In the genomic region with DNA sequence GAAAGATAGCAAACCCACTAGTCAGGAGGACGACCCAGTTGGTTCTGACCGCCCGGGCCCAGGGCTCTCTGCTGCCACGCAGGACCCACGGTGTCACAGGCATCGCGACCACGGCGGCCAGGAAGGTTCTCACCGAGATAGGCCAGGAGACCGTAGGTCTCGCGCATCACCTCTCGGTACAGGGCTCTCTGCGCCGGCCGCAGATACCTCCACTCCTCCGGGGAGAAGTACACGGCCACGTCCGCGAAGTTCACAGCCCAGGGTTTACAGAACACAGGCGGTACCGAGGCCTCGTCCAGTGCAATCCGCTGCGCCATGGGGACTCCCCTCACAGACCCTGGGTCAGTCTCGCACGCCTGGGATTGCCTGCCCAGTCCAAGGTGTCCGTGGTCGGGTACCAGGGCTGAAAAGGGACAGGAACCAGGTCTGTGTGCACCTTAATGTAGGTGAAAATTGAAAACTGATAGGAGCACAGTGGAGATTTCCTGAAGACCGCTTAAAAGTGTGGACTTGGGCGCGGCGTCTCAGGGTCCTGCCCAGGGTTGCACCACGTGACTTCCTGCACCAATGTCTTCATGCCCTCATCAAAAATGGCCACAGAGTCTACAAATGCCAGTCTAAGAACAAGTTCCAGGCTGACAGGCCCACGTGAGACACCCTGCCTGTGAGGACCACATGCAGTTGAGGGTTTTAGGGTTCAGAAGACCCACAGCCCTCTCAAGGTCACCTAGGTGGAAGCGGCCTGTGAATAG, we compare ENCODE assay signal across 8 mouse cellular contexts. TPM values are rescaled to one million over a fixed set of nuclear protein-coding genes. Genes with fewer than 3 reads are reported as not detected.
DNase-seq lines count a peak whose midpoint lies in the region; ATAC-seq lines count a peak whose summit lies in the region.

A gene (minus strand): TSS at position 526 of the 752 bp plus-strand sequence.

- no peaks in the 10 kb centered on the region for H3K27me3 ChIP-seq in intestine, embryonic 16.5 days (replicated peaks; ENCODE audit: control insufficient read depth, insufficient read depth, low read length)

- intact Hi-C loops in gastrocnemius, postnatal 36 days (cut with DNase I): no loop called here
- intact Hi-C loops in left cerebral cortex, postnatal 25 days (cut with DNase I): no loop called here

- peak; percentile 88 for ATAC-seq in intestine, embryonic 16.5 days

- WGBS in intestine, embryonic 16.5 days: 8% methylated on average over 38 of the region's 38 CpGs

- peak within 1 kb of the TSS; percentile 78 for H3K9ac ChIP-seq in intestine, embryonic 16.5 days (ENCODE audit: low read depth, low read length)

- H3K36me3 ChIP-seq in intestine, embryonic 16.5 days (ENCODE audit: control insufficient read depth, insufficient read depth, low read length): peaks cover 18% of the 10 kb centered on the region

- no peaks in the 10 kb centered on the region for H3K4me1 ChIP-seq in intestine, embryonic 16.5 days (ENCODE audit: control insufficient read depth, insufficient read depth, low read length)

- H3K27ac ChIP-seq in intestine, embryonic 16.5 days (ENCODE audit: low read length): 0 out of 2 replicates have a peak within 1 kb of the TSS, but pooled peaks have one; percentile 63

- H3K4me3 ChIP-seq in intestine, embryonic 16.5 days (ENCODE audit: low read length): peak within 1 kb of the TSS; percentile 66

- peak within 1 kb of the TSS; percentile 73 for H3K4me2 ChIP-seq in intestine, embryonic 16.5 days (ENCODE audit: low read depth, low read length)

- peak; percentile 91 for DNase-seq in adrenal gland, postnatal 10 days
- peak; percentile 82 for DNase-seq in embryo, embryonic 9.5 days (ENCODE audit: extremely low spot score)
- DNase-seq in gastrocnemius, postnatal 36 days: peak; percentile 71 to 90
- peak; percentile 94 to 95 for DNase-seq in left cerebral cortex, postnatal 25 days (ENCODE audit: low spot score in 2 of 2)
- DNase-seq in mesoderm, embryonic 11.5 days (ENCODE audit: low read depth, low spot score): peak; percentile 86
- DNase-seq in right cerebral cortex, postnatal 25 days: peak; percentile 84
- DNase-seq in yolk sac, embryonic 10.5 days (ENCODE audit: low spot score): peak; percentile 86

- H3K9me3 ChIP-seq in intestine, embryonic 16.5 days (ENCODE audit: control insufficient read depth, low read length): no peaks in the 10 kb centered on the region

RNA-seq across cellular contexts. Expression of the gene that starts here (rescaled TPM):
- 1 to 10 TPM; 4.1 to 4.4 TPM for total RNA-seq in adrenal gland, postnatal 10 days (2021)
- total RNA-seq in gastrocnemius, postnatal 36 days (2021): 1 to 10 TPM; 1.3 to 2.0 TPM
- polyA plus RNA-seq in intestine, embryonic 16.5 days (2015; fragmentation: Nextera tagmentation; extraction: Ambion mirVana): 6.9 and 7.2 TPM in 2 replicates
- total RNA-seq in left cerebral cortex, postnatal 25 days (2021): 1 to 10 TPM; 2.8 to 4.0 TPM

Comparison
In these comparisons a context has a peak if more than half of its experiments do, and no peak if none do; other contexts are left out.
1. Peak in every context shown above with its lines: DNase-seq, ATAC-seq, H3K4me3 ChIP-seq and H3K27ac ChIP-seq.